Mouse (Mus musculus) C2C12 (cell line): ENCODE measurements around the gene Chid1. TPM values are rescaled to one million over a fixed set of nuclear protein-coding genes. Genes with fewer than 3 reads are reported as not detected.

ENCODE experiments used
- H3K27me3 ChIP-seq: one replicate; pipeline ENCODE4 v1.6.1; 2011; ENCODE audit not compliant: control insufficient read depth, insufficient read depth, insufficient read length
- H3K36me3 ChIP-seq: one replicate; pipeline ENCODE4 v1.6.1; 2011; ENCODE audit not compliant: control insufficient read depth, insufficient read depth
- H3K4me3 ChIP-seq: one replicate; pipeline ENCODE4 v1.5.1; 2011; ENCODE audit warnings: mild to moderate bottlenecking, control low read depth; ENCODE audit not compliant: poor library complexity, insufficient read depth, severe bottlenecking
- H3K79me2 ChIP-seq: one replicate; pipeline ENCODE4 v1.6.1; 2011; ENCODE audit not compliant: control insufficient read depth, insufficient read depth
- H3K79me3 ChIP-seq: one replicate; pipeline ENCODE4 v1.6.1; 2011; ENCODE audit warnings: low read depth, control low read depth
- H3ac ChIP-seq: one replicate; pipeline ENCODE3; 2011; ENCODE audit warnings: low read depth; ENCODE audit not compliant: control insufficient read depth, insufficient read length
- FOSL1 ChIP-seq: IDR thresholded peaks from one replicate; pipeline ENCODE4 v1.8.0; 2011; ENCODE audit warnings: mild to moderate bottlenecking, low read length; ENCODE audit not compliant: poor library complexity, insufficient read depth, severe bottlenecking
- MAX ChIP-seq: IDR thresholded peaks from one replicate; pipeline ENCODE4 v1.6.1; 2011; ENCODE audit warnings: mild to moderate bottlenecking, control low read depth
- polyA plus RNA-seq: library from polyadenylated mRNA; unstranded; fragments of >200 nt; fragmentation: generic; extraction: Trizol; gene quantifications from one replicate; pipeline ENCODE4 v1.2.1, GENCODE M21; 2012; ENCODE audit warnings: missing spikeins

The Chid1 gene
- polyA plus RNA-seq, 1 experiment: 27.4 TPM

DNA sequence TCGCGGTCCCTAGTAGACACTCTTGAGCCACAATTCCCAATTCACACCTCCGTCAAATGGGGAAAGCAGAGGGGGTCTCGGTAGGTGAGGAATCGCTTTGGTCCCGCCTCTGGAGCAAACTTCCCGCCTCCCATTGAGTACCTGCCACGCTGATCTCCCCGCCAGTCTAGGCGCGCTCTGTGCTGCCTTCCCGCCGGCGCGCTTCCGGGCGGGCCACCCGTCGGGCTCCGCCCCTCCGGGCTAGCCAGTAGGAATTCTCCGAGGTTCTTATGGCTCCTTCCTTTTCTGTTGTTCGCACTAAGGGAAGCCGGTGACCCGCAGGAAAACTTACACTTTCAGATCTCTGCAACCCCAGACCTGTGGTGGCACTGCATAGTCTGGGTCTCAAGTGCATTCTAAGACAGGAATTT is 95.8 kb downstream of the Chid1 start, which contains the start of gene Pidd1:
Pidd1 (minus strand) TSS at position 198 of the 410 bp plus-strand sequence.
- Histone ChIP-seq H3K27me3 (no peaks in the 10 kb centered on the region), H3K36me3 (peaks cover 31% of the 10 kb centered on the region), H3K79me2 (peaks cover 42% of the 10 kb centered on the region), H3K4me3 (peak within 1 kb of the TSS; percentile 49), H3ac (peak within 1 kb of the TSS; percentile 78), H3K79me3 (peaks cover 13% of the 10 kb centered on the region)
- TF ChIP-seq MAX: peak; percentile 41
- no peak for TF ChIP-seq FOSL1

Other genes starting within 250 kb of the Chid1 start
- 0.01 TPM for gene Drd4, start 247.9 kb downstream of the Chid1 start, polyA plus RNA-seq
- gene Deaf1, start 212.2 kb downstream of the Chid1 start, polyA plus RNA-seq: 21.4 TPM
- 18.9 TPM for gene Tmem80, start 212.1 kb downstream of the Chid1 start, polyA plus RNA-seq
- gene Eps8l2, start 201.0 kb downstream of the Chid1 start, polyA plus RNA-seq: 0.67 TPM
- 252 TPM for gene Taldo1, start 147.7 kb downstream of the Chid1 start, polyA plus RNA-seq
- gene Gatd1, start 125.7 kb downstream of the Chid1 start, polyA plus RNA-seq: 14.9 TPM
- 2.4 TPM for gene Cend1, start 110.4 kb downstream of the Chid1 start, polyA plus RNA-seq
- gene Slc25a22, start 102.0 kb downstream of the Chid1 start, polyA plus RNA-seq: 16.2 TPM
- gene Pidd1, start 95.8 kb downstream of the Chid1 start, polyA plus RNA-seq: 9.5 TPM
- 4,785 TPM for gene Rplp2, start 92.5 kb downstream of the Chid1 start, polyA plus RNA-seq
- gene Pnpla2, start 84.7 kb downstream of the Chid1 start, polyA plus RNA-seq: 32.8 TPM
- 4.5 TPM for gene Cracr2b, start 78.8 kb downstream of the Chid1 start, polyA plus RNA-seq
- gene Cd151, start 72.5 kb downstream of the Chid1 start, polyA plus RNA-seq: 334 TPM
- gene Polr2l, start 64.7 kb downstream of the Chid1 start, polyA plus RNA-seq: 124 TPM
- gene Tspan4, start 64.6 kb downstream of the Chid1 start, polyA plus RNA-seq: 278 TPM
- 92.7 TPM for gene Ap2a2, start 22.3 kb upstream of the Chid1 start, polyA plus RNA-seq
- 0.27 TPM for gene Muc6, start 115.5 kb upstream of the Chid1 start, polyA plus RNA-seq
- 0.02 TPM for gene Muc2, start 150.5 kb upstream of the Chid1 start, polyA plus RNA-seq
- under 0.01 TPM for gene Muc5ac, start 249.1 kb upstream of the Chid1 start, polyA plus RNA-seq